Mouse (Mus musculus) neural tube, embryonic 10.5 days (tissue): Measurements from ENCODE around the gene Eapp.

Experiments used
- DNase-seq: peaks from one replicate; pipeline ENCODE4 v3.0.0-alpha.2; 2017; ENCODE audit warnings: low spot score; ENCODE audit errors: extremely low spot score

Gene Eapp

GRCm38 (mm10) chr12:54640259-54640658 is 55.4 kb downstream of the Eapp start:
- no peak for DNase-seq

- DNase-seq, result no peak
These were observed 58.7 kb downstream of the Eapp start for GRCm38 (mm10) chr12:54637033-54637432.

- no peak for DNase-seq
These were observed 63.6 kb downstream of the Eapp start for GRCm38 (mm10) chr12:54632141-54632540.

- no peak for DNase-seq
These were observed 73.8 kb downstream of the Eapp start for GRCm38 (mm10) chr12:54621942-54622341.
